Mouse (Mus musculus) embryonic facial prominence, embryonic 14.5 days (tissue): ENCODE measurements at regions not wholly inside any gene's neighbourhood (a gene's known extent, or its start where the extent isn't known, plus 50 kb on each side); places are given as distances from the start of the nearest gene placed in this dataset.

Experiments used
- ATAC-seq: fragments of 200-750 bp; cut with Nextera tagmentation; 2 replicates; pipeline ENCODE4 v1.8.0; 2017; ENCODE audit warnings: low read depth, moderate number of reproducible peaks, moderate TSS enrichment
- DNase-seq: peaks from one replicate; pipeline ENCODE4 v3.0.0-alpha.2; 2015; ENCODE audit warnings: low spot score
- H3K27ac ChIP-seq: fragments of 300-500 bp; sonication (generic); replicated peaks from 2 replicates; pipeline ENCODE4 v1.5.1; 2014; ENCODE audit warnings: low read depth, mild to moderate bottlenecking, low read length, moderate library complexity
- H3K27me3 ChIP-seq: fragments of 300-500 bp; sonication (generic); replicated peaks from 2 replicates; pipeline ENCODE4 v1.6.1; 2014; ENCODE audit warnings: low read length; ENCODE audit not compliant: control insufficient read depth, insufficient read depth
- H3K36me3 ChIP-seq: fragments of 300-500 bp; sonication (generic); 2 replicates; pipeline ENCODE4 v1.6.1; 2014; ENCODE audit warnings: low read length, mixed read lengths; ENCODE audit not compliant: control insufficient read depth, insufficient read depth
- H3K4me1 ChIP-seq: fragments of 300-500 bp; sonication (generic); 2 replicates; pipeline ENCODE4 v1.6.1; 2014; ENCODE audit warnings: antibody characterized with exemption, low read length; ENCODE audit not compliant: control insufficient read depth, insufficient read depth
- H3K4me2 ChIP-seq: fragments of 300-500 bp; sonication (generic); 2 replicates; pipeline ENCODE4 v1.6.1; 2014; ENCODE audit warnings: low read depth, mild to moderate bottlenecking, low read length, moderate library complexity, mixed read lengths
- H3K4me3 ChIP-seq: fragments of 300-500 bp; sonication (generic); 2 replicates; pipeline ENCODE4 v1.5.1; 2014; ENCODE audit warnings: low read depth, mild to moderate bottlenecking, low read length
- H3K9ac ChIP-seq: fragments of 300-500 bp; sonication (generic); 2 replicates; pipeline ENCODE4 v1.6.1; 2014; ENCODE audit warnings: low read depth, mild to moderate bottlenecking, low read length, moderate library complexity, mixed read lengths
- H3K9me3 ChIP-seq: fragments of 300-500 bp; sonication (generic); 2 replicates; pipeline ENCODE4 v1.6.1; 2016; ENCODE audit warnings: low read length; ENCODE audit not compliant: control insufficient read depth
- WGBS: fragments of 180-500 bp; shearing (Covaris S2); extraction: QIAGEN DNeasy Blood & Tissue Kit; methylation state at CpG from one replicate; pipeline ENCODE4 v1.1.7; 2014; 5-methylcytosine and 5-hydroxymethylcytosine counted together

DNA sequence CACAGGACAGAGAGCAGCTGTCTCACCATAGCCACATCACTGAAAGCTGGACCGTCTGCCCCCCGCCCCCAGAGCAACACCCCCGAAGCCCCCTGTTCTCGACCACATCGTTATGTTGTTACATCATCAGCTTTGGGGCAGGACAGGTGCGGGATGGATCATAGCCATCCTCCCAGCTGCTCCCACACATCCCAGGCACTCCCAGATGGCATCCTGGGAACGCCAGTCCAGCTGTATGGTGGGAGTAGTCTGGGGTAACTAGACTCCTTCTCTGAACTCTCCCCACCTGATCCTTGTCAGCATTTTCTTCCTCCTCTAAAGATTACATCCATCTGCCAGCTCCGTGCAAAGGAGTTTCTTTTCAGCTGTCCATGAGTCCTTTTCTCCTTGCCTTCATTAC is 59.0 kb upstream of the Btrc start:
- H3K27ac ChIP-seq = no peak overlapping the region
- ATAC-seq = peak; percentile 70; the same call in 1 of the 2 replicates
- H3K4me2 ChIP-seq = no peak overlapping the region
- H3K27me3 ChIP-seq = peaks cover 40% of the 10 kb centered on the region
- no peak overlapping the region for H3K9ac ChIP-seq
- WGBS = 9% methylated on average over 8 of the region's 8 CpGs
- no peak overlapping the region for H3K4me3 ChIP-seq
- H3K36me3 ChIP-seq = no peaks in the 10 kb centered on the region
- peaks cover 4% of the 10 kb centered on the region; the same call in 1 of the 2 replicates for H3K4me1 ChIP-seq
- peak; percentile 78 for DNase-seq
- no peaks in the 10 kb centered on the region for H3K9me3 ChIP-seq

DNA sequence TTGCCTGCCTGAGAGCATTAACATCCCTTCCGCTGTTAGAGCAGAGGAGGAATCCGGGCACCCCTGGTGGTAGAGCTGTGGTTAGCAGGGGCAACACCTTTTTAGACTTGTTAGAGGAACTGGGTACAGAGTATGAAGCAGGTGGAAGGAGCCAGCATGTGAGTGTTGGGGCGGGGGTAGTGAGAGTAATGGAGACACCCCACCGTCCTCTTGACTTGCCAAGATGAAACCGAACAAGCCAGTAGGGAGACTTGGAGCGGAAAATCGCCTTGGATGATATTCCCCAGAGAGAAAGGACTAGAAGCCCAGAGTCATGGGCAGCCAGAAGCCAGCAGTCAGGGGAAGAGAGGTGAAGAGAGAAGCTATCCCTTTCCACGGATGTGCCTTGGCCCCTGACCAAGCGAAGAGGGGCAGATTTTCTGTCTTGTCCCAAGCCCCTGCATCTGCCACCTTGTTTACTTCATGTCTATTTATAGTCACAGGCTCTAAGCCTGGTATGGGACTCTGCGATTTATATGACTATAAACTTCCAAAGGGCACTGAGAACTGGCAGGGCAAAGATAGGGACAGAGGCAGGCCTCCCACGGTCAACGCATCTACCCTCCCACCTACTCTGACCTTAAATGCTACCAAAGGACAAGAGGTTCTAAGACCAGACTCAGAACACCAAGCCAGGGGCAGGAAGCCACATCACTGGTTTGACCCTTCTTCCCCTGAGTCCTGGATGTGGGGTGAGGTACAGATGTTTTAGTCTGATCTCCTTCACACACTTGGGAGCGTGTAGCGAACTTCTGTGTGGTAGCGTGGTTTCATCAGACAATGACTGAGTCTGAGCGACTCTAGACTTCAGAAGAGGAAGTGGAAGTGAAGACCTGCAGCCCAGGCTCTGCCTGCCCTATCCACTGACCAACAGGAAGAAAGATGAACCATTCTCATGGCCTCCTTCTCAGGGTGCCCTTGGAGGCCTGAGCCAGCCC is 55.9 kb upstream of the Btrc start:
- Histone ChIP-seq H3K9me3 (no peaks in the 10 kb centered on the region), H3K27me3 (peaks cover 25% of the 10 kb centered on the region), H3K9ac (no peak overlapping the region), H3K4me2 (no peak overlapping the region), H3K27ac (no peak overlapping the region), H3K4me1 (peaks cover 10% of the 10 kb centered on the region; the same call in 1 of the 2 replicates), H3K4me3 (no peak overlapping the region), H3K36me3 (no peaks in the 10 kb centered on the region)
- DNase-seq (no peak), ATAC-seq (no peak)
- 51% methylated on average over 16 of the region's 16 CpGs for WGBS

DNA sequence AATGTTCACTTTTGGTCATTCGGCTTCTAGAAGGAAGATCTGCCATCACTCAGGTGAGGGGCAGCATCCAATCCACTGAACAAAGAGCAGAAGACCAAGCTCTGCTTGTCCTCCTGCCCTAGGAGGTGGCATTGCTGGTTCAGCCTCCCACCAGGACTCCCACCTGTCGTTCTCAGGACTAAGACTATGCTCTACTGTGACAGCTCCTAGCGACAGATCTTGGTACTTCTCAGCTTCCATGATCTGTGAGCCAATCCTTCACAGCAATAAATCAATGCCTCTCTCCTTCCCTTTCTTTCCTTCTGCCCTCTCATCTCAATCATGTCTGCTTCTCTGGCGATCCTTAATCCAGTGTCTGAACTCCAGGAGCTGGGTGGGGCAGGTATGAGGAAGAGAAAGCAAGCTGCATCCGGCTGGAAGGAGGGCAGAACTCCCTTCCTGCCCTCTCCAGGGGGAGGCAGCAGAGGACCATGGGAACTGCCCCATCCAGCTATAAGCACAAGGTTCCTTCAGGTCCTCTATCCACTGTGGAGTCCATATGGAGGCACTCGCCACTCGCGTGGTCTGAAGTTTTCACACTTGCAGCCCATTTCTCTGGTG is 54.8 kb upstream of the Btrc start:
- DNase-seq (no peak), ATAC-seq (no peak)
- H3K27ac ChIP-seq = no peak overlapping the region
- 60% methylated on average over 8 of the region's 8 CpGs for WGBS
- no peak overlapping the region for H3K4me3 ChIP-seq
- no peak overlapping the region for H3K4me2 ChIP-seq
- no peaks in the 10 kb centered on the region for H3K9me3 ChIP-seq
- peaks cover 10% of the 10 kb centered on the region; the same call in 1 of the 2 replicates for H3K4me1 ChIP-seq
- no peaks in the 10 kb centered on the region for H3K36me3 ChIP-seq
- no peak overlapping the region for H3K9ac ChIP-seq
- peaks cover 15% of the 10 kb centered on the region for H3K27me3 ChIP-seq

DNA sequence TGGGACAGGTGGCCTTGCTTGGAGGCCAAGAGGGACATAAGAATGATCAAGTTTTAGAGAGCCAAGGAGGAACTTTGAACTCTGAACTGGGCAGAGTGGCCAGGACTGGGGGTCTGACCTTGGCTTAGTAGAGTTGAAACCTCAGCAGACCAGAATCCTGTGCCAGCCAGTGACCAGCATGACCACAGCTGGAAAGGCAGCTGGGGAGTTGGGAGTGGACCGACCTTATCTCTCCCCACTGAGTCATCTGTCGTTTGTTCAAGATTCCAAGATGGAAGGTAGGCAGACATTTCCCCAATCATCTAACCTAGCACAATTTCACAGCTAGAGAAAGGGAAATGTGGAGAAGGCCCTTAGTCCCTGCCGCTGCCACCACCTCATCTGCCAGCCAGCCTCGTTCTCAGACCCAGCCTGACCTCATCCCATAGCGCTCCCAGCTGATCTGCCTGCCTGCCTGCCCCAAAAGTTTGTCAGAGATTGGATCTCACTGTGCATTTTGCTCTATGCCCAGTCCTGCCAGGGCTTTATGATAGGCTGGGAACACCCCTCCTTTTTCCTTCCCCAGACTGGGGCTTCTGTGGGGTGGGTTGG is 53.1 kb upstream of the Btrc start:
- Histone ChIP-seq H3K4me1 (peaks cover 10% of the 10 kb centered on the region; the same call in 1 of the 2 replicates), H3K9me3 (no peaks in the 10 kb centered on the region), H3K27ac (no peak overlapping the region), H3K27me3 (peaks cover 4% of the 10 kb centered on the region; the same call in 1 of the 2 replicates), H3K36me3 (no peaks in the 10 kb centered on the region), H3K9ac (peak overlapping the region; percentile 43), H3K4me3 (peak overlapping the region; percentile 23), H3K4me2 (peak overlapping the region; percentile 51)
- no peak for DNase-seq
- 0 out of 2 replicates have a peak, but pooled peaks have one; percentile 6 for ATAC-seq
- WGBS = 46% methylated on average over 5 of the region's 5 CpGs

DNA sequence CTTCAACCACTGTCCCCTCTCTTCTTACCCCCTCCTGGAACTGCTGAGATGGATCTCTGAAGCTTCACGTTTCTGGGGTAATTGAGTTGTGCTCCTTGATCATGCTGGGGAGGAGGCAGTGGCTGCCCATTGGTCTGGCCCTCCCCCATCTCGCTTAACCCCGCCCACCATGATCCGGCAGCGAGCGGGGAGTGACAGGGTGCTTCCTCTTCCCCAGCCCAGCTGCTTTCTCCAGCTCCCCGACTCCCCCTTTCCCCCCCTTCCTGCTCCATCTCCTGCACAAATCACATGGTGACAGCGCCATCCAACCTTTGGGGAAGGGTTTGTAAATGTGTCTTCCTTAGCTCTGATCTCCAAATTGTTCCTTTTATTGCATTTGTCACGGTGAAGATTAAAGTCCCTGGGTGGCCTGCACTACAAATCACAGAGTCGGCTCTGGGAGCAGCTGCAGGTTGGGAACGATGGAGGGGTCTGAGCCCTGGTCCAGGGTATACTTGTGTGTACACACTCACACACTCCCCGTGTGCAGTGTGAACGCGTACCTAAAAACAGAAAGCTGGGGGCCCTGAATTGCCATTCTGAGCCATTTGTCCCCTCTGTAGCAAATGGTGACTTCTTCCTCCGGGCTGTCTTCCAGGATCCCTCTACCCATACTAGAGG is 52.5 kb upstream of the Btrc start:
- no peaks in the 10 kb centered on the region for H3K36me3 ChIP-seq
- ATAC-seq = peak; percentile 56
- 13% methylated on average over 15 of the region's 15 CpGs for WGBS
- peaks cover 10% of the 10 kb centered on the region; the same call in 1 of the 2 replicates for H3K4me1 ChIP-seq
- peak overlapping the region; percentile 23 for H3K4me3 ChIP-seq
- peak; percentile 75 for DNase-seq
- H3K27ac ChIP-seq = no peak overlapping the region
- peak overlapping the region; percentile 51 for H3K4me2 ChIP-seq
- peak overlapping the region; percentile 43 for H3K9ac ChIP-seq
- no peaks in the 10 kb centered on the region for H3K9me3 ChIP-seq
- no peaks in the 10 kb centered on the region for H3K27me3 ChIP-seq

GRCm38 (mm10) chr19:45311831-45312537 is 51.5 kb upstream of the Btrc start:
- H3K4me2 ChIP-seq = no peak overlapping the region
- no peaks in the 10 kb centered on the region for H3K36me3 ChIP-seq
- no peaks in the 10 kb centered on the region for H3K9me3 ChIP-seq
- no peaks in the 10 kb centered on the region for H3K27me3 ChIP-seq
- H3K9ac ChIP-seq = no peak overlapping the region
- H3K4me3 ChIP-seq = no peak overlapping the region
- 53% methylated on average over 19 of the region's 19 CpGs for WGBS
- ATAC-seq (no peak), DNase-seq (no peak)
- peaks cover 10% of the 10 kb centered on the region; the same call in 1 of the 2 replicates for H3K4me1 ChIP-seq
- H3K27ac ChIP-seq = no peak overlapping the region

DNA sequence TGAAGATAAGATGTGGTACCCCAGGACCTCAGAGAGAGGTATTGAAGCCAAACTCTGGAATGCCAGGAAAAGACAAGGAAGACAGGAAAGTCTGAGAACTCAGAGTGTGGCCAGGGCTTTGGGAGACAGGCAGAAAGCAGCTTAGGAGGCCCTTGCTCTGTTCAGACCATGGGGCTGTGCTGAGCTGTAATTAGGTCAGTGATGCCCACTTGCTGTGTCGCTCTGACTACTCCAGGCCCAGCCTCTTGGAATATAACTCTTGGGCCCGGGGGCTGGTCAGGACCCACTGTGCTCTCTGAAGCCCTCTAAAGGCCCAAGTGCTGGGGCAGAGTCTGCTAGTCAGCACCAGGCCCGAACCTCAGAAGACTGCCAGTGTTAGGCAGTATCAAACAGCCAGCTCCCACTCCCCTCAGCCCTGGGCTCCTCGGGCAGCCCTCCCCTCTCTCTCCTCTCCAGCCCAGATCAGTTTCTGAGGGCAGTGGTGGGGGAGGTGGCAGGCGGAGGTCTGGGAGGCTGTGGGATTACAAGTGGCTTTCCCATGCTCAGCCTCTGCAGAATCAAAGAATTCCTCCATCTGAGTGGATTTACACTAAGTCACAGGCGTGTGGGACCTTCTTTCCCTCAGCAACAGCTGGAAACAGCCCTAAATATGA is 50.7 kb upstream of the Btrc start:
- peak; percentile 62 for DNase-seq
- H3K4me3 ChIP-seq = no peak overlapping the region
- ATAC-seq = peak; percentile 56; the same call in 1 of the 2 replicates

More for the DNA sequence above, 50.7 kb upstream of the Btrc start:
- H3K4me1 ChIP-seq = peaks cover 17% of the 10 kb centered on the region
- WGBS = 22% methylated on average over 4 of the region's 6 CpGs
- H3K9me3 ChIP-seq = no peaks in the 10 kb centered on the region
- H3K27ac ChIP-seq = no peak overlapping the region
- no peaks in the 10 kb centered on the region for H3K36me3 ChIP-seq
- H3K4me2 ChIP-seq = no peak overlapping the region
- H3K9ac ChIP-seq = no peak overlapping the region
- H3K27me3 ChIP-seq = no peaks in the 10 kb centered on the region
